Mouse (Mus musculus): Measurements from ENCODE around the gene Usp48. TPM values are rescaled to one million over a fixed set of nuclear protein-coding genes. Genes with fewer than 3 reads are reported as not detected.

Usp48 gene
- polyA plus RNA-seq, 1 experiment from 2014 or later = 57.0 TPM

- ATAC-seq (no peak), DNase-seq (ENCODE audit: low read depth, low spot score) (no peak)
- in situ Hi-C loops (cut with MboI; ENCODE audit: low pct_unique_long_range_greater_than_20kb) = loop anchor here (5.0 to 10.0 kb wide), 2 partner anchors 119 to 162 kb away; partner anchors contain the start of gene Alpl
- TF ChIP-seq CTCF (IDR thresholded peaks at IDR 0.05) = no peak
- ChIA-PET CTCF (interaction anchor here (1.3 to 2.0 kb wide), 4 partner anchors 11 to 50 kb away, joined by 3 to 9 read pairs (median 4); no protein-coding TSS in a partner anchor), POLR2A (no interaction called here)
- no peaks in the 10 kb centered on the region for H3K27me3 ChIP-seq
These were observed 82.0 kb downstream of the Usp48 start for GRCm38 (mm10) chr4:137675566-137675965.

DNA sequence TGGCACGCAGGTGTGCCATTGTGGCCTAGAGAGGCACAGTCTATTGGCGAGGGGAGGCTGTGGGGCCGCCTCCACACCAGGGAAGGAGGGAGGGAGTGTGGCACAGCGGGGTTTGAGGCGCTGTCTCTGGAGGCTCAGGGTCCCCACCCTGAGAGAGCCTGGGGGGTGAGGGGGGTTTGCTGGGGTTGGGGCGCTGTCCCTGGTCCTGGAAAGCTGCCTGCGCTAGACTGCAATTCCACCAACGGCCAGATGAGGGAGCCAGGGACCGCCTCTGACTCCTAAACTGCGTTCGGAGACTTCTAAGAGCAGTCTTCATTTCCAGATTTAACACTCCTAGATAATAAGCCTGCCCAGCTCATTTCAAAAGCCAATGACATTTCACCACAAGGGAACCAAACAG lies 82.5 kb downstream of the Usp48 start:
- DNase-seq (ENCODE audit: low read depth, low spot score) = peak; percentile 24
- ATAC-seq = no peak
- H3K27me3 ChIP-seq = no peaks in the 10 kb centered on the region
- ChIA-PET CTCF (interaction anchor here (0.8 to 2.0 kb wide), 6 partner anchors 10 to 159 kb away, joined by 3 to 9 read pairs (median 3); no protein-coding TSS in a partner anchor), POLR2A (no interaction called here)
- no peak for TF ChIP-seq CTCF (IDR thresholded peaks at IDR 0.05)
- in situ Hi-C loops (cut with MboI; ENCODE audit: low pct_unique_long_range_greater_than_20kb) = loop anchor here (5.0 to 10.0 kb wide), 2 partner anchors 119 to 161 kb away; partner anchors contain the start of gene Alpl

DNA sequence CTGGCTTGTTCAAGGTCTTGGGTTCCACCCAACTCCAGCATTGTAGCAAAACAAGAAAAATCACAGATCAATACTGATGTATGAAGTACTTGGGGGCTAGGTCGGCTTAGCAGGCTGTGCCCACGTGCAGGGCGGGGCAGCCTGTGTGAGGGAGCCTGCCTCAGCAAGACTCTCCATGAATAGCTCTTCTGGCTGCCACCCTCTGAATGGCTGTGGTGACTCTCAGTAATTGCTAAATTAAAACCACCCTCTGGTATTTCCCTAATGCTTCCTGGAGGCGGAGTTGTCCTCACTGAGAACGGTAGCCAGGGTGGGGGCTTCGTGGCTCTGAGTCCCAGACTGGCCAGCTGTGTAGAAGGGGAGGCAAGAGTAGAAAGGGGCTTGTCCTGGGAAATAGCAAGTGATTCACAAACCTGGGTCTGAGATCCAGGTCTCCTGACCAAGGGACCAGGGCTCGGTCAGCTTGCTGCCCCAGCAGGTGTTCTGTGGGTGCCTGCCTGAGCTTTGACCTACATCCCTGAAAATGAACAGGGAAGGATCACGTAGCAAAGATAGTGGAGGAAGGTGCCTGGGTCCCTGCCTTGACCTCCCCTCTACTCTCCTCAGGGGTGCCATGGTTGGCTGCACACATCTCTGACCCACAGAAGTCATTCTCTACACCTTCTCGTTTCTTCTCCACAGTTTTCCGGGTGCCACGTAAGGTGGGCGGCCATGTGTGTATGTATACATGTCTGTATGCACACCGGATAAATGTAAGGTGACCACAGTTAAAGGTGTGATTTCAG lies 83.3 kb downstream of the Usp48 start:
- TF ChIP-seq CTCF (IDR thresholded peaks at IDR 0.05) = no peak
- in situ Hi-C loops (cut with MboI; ENCODE audit: low pct_unique_long_range_greater_than_20kb) = loop anchor here (5.0 to 10.0 kb wide), 2 partner anchors 118 to 160 kb away; partner anchors contain the start of gene Alpl
- ChIA-PET CTCF (interaction anchor here (0.8 to 2.0 kb wide), 4 partner anchors 42 to 158 kb away, joined by 3 to 9 read pairs (median 3); no protein-coding TSS in a partner anchor), POLR2A (no interaction called here)
- ATAC-seq = no peak
- H3K27me3 ChIP-seq = no peaks in the 10 kb centered on the region
- no peak for DNase-seq (ENCODE audit: low read depth, low spot score)

GRCm38 (mm10) chr4:137677906-137678305 lies 84.4 kb downstream of the Usp48 start:
- no peak for TF ChIP-seq CTCF (IDR thresholded peaks at IDR 0.05)

GRCm38 (mm10) chr4:137678568-137678967 lies 85.0 kb downstream of the Usp48 start:
- in situ Hi-C loops (cut with MboI; ENCODE audit: low pct_unique_long_range_greater_than_20kb) = loop anchor here (5.0 to 10.0 kb wide), 2 partner anchors 116 to 159 kb away; partner anchors contain the start of gene Alpl
- POLR2A ChIA-PET = no interaction called here
- DNase-seq (ENCODE audit: low read depth, low spot score) (no peak), ATAC-seq (no peak)
- H3K27me3 ChIP-seq = no peaks in the 10 kb centered on the region
- CTCF ChIA-PET = no interaction called here
- TF ChIP-seq CTCF (IDR thresholded peaks at IDR 0.05) = no peak

More at GRCm38 (mm10) chr4:137677906-137678305, 84.4 kb downstream of the Usp48 start:
- DNase-seq (ENCODE audit: low read depth, low spot score) = no peak
- no peak for ATAC-seq
- CTCF ChIA-PET = interaction anchor here (1.3 kb wide), 1 partner anchor 43 kb away, joined by 3 read pairs; no protein-coding TSS in a partner anchor
- POLR2A ChIA-PET = no interaction called here
- in situ Hi-C loops (cut with MboI; ENCODE audit: low pct_unique_long_range_greater_than_20kb) = loop anchor here (5.0 to 10.0 kb wide), 2 partner anchors 117 to 159 kb away; partner anchors contain the start of gene Alpl
- H3K27me3 ChIP-seq = no peaks in the 10 kb centered on the region

- DNase-seq (ENCODE audit: low read depth, low spot score) = no peak
- in situ Hi-C loops (cut with MboI; ENCODE audit: low pct_unique_long_range_greater_than_20kb) = loop anchor here (5.0 to 10.0 kb wide), 3 partner anchors 37 to 157 kb away; partner anchors contain the start of gene Alpl
- ChIA-PET POLR2A (interaction anchor here (1.0 to 1.6 kb wide), 3 partner anchors 28 to 66 kb away, joined by 3 to 6 read pairs (median 4); no protein-coding TSS in a partner anchor), CTCF (interaction anchor here (1.1 kb wide), 1 partner anchor 17 kb away, joined by 3 read pairs; no protein-coding TSS in a partner anchor)
- ATAC-seq = no peak
- TF ChIP-seq CTCF (IDR thresholded peaks at IDR 0.05) = no peak
- no peaks in the 10 kb centered on the region for H3K27me3 ChIP-seq
These were observed 86.5 kb downstream of the Usp48 start for GRCm38 (mm10) chr4:137679979-137680550.

DNA sequence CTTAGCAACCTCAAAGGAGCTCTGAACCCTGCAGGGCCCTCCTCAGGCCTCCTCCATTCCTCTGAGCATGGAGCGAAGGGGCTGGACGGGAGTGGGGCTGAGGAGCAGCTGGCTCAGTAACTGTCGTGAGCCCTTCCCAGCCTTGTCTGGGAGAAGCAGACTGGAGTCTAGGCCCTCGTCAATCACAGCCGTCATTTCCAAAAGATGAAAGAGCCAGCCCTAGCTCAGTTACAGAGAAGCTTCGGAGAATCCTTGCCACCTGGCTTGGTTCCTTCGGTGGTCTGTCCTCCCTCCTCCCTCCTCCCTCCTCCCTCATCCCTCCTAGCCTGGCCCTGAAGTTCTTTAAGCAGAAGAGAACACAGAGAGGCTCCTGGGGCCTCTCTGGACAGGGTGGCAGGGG lies 87.2 kb downstream of the Usp48 start:
- ChIA-PET POLR2A (interaction anchor here (1.0 to 1.6 kb wide), 3 partner anchors 27 to 66 kb away, joined by 3 to 6 read pairs (median 4); no protein-coding TSS in a partner anchor), CTCF (interaction anchor here (1.1 kb wide), 1 partner anchor 16 kb away, joined by 3 read pairs; no protein-coding TSS in a partner anchor)
- no peaks in the 10 kb centered on the region for H3K27me3 ChIP-seq
- ATAC-seq = no peak
- in situ Hi-C loops (cut with MboI; ENCODE audit: low pct_unique_long_range_greater_than_20kb) = loop anchor here (5.0 kb wide), 1 partner anchor 37 kb away; no protein-coding TSS in a partner anchor
- DNase-seq (ENCODE audit: low read depth, low spot score) = no peak
- TF ChIP-seq CTCF (IDR thresholded peaks at IDR 0.05) = no peak

DNA sequence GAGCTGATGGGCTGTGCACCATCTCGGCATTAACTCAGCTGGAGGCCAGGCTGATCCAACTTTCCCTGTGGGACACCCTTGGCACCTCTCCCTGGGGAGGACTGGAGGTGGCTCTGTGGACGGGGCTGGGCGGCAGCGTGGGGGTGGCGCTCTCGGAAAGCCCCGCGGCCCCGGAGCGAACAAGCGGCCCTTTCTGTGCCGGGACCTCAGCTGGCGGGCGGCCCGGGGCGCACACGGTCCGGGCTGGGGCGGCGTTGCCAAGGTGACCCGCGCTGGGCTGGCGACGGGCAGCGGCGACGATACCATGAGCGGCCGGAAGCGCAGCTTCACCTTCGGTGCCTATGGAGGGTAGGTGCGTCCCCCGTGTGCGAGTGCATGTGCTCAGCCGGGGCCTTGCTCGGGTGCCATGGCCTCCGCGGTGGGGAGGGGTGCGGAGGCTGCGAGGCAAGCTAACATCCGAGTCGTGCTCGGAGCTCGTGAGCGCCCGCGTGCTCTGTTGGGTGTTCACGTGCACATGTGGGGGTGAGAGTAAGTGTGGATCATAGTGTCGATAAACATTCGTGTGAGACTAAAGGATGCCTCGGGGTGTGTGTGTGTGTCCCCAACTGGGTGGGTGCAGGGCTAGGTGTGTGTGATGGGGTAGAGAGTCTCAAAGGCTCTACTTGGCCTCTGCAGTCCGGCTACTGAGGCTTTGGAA lies 88.0 kb downstream of the Usp48 start:
- no peak for DNase-seq (ENCODE audit: low read depth, low spot score)
- POLR2A ChIA-PET = no interaction called here
- no peak for ATAC-seq
- TF ChIP-seq CTCF (IDR thresholded peaks at IDR 0.05) = no peak
- CTCF ChIA-PET = no interaction called here
- H3K27me3 ChIP-seq = no peaks in the 10 kb centered on the region
- in situ Hi-C loops (cut with MboI; ENCODE audit: low pct_unique_long_range_greater_than_20kb) = loop anchor here (5.0 kb wide), 1 partner anchor 36 kb away; no protein-coding TSS in a partner anchor

- ATAC-seq (no peak), DNase-seq (ENCODE audit: low read depth, low spot score) (no peak)
- no peaks in the 10 kb centered on the region for H3K27me3 ChIP-seq
- no peak for TF ChIP-seq CTCF (IDR thresholded peaks at IDR 0.05)
- CTCF ChIA-PET = interaction anchor here (1.3 kb wide), 1 partner anchor 37 kb away, joined by 3 read pairs; no protein-coding TSS in a partner anchor
- POLR2A ChIA-PET = interaction anchor here (1.1 kb wide), 1 partner anchor 14 kb away, joined by 3 read pairs; no protein-coding TSS in a partner anchor
- in situ Hi-C loops (cut with MboI; ENCODE audit: low pct_unique_long_range_greater_than_20kb) = loop anchor here (5.0 kb wide), 1 partner anchor 34 kb away; no protein-coding TSS in a partner anchor
These were observed 89.5 kb downstream of the Usp48 start for GRCm38 (mm10) chr4:137682961-137683453.

Data from Patski (cell line).